Mouse (Mus musculus) retina, postnatal 7 days (tissue): ENCODE data around the gene Cacng3.

ENCODE experiments used
- DNase-seq: peaks from one replicate; pipeline ENCODE4 v3.0.0-alpha.2; 2012; ENCODE audit warnings: low read depth, low spot score

Cacng3 gene

DNA sequence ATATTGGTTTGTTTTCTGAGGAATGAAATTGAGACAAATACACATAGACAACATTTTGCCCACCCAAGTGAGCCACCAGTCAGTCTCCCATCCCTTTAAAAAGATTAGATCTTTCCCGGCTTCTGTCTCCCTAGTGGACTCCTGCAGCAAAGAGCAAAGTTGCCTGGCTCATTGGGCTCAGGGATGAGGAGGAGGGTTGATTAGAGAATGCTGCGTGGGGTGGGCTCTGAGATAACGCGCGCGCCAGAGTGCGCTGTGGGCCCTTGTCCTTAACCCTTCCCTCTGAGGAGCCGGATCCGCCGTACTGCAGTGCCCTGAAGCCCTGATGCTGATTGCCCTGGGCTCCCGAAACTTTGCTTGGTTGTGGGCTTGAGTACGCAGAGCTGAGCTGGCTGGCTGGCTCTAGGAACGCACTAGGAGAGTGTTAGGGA lies at the start of gene Cacng3:
TSS of gene Cacng3 (plus strand) at position 51 of the 431 bp plus-strand sequence.
- DNase-seq = no peak

DNA sequence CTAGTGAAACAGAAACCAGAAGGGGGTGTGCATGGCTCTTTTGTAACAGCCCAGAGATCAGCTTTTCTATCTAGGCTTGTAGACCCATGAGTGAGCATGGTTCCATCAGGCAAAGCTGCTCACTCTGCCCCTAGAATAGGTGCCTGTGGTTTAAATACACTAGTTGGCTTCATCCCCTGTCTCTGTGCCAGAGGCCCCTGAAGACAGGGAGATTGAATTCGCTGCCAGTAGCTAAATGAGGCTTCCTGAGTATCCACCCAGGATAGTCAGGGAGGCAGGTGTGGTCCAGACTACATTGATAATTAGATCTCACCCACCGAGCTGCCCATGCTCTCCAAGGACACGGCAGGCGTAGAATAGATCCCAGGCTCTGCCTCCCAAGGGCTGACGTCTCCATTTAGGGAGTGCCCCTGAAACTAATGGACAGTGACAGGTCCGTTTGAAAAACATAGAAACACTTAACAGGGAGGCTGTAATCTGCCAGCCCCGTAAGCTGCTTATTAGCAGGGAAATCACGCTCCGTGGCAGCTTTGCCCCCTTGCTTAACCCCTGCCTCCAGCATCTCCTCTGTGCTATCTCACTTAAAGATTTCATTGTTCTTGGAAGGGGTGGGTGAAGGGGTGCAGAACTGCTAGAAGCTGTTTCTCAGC lies 48.0 kb upstream of the Cacng3 start:
- DNase-seq = peak; percentile 57

DNA sequence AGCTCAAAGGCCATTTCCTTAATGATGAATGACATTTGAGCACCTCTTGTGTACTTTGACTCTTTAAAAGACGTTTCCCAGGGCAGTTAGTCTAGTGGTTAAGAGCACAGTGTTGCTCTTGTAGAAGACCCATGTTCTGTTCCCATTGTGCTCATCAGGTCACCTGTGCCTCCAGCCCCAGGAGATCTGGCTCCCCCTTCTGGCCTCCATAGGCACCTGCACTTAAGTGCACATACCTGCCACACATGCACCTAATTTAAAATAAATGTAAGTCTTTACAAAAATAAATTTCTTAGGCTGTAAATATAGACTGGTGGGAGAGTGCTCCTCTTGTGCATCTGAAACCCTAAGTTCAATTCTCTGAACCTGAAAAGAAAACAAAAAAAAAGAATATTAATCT lies 46.5 kb upstream of the Cacng3 start:
- DNase-seq = no peak

DNA sequence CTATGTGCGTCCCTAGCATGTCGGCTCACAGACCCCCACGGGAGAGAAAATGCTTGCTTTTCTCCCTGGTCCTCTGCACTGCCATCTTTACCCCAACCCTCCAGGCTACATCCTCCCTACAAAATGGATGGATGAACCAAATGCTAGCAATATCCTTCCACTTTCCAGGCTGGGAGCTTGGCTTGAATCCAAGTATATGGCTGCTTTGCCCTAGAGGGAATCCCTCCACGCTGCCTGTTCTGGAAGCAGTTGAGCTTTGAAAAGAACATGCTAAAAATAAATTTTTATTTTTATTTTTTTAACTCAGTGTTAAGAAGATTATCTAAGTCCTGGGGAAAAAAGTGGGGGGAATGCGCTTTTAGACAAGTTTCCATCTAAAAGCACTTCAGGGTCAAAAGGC lies 42.2 kb upstream of the Cacng3 start:
- DNase-seq = no peak

DNA sequence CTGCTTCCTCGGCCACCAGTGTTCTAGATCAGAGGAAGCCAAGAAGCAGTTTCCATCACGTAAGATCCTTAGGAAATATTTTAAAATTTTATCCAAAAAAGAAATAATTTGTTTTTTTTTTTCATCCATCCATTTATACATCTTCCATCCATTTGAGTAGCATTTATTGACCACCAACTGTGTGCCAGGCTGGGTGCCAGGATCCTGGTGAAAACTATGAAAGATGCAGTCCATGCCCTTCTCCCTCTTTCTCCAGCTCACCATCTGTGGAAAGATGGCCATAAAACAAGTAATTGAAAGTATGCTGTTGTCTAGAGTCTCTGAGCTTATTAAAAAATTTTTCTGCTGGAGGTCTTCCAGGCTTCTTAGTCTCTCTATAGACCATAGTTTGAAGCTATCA lies 39.9 kb upstream of the Cacng3 start:
- DNase-seq = no peak

DNA sequence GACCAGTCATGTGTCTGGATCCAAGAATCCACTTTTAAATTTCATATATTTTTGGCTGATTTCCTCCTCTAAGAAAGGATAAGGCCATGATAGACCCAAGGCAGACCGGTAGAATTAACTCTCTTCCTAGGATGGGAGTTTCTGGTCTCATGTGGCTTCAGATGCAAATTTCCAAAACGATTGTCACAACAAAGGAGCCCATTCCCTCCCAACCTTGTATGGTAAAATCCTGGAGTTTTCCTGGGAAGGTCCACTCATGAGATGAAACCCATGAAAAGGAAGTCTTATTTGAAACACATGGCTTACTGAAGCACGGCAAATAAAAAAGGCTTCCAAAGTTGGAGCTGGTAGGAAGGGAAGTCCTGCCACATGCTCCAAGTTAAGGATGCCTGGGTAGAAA lies 39.1 kb upstream of the Cacng3 start:
- DNase-seq = no peak

DNA sequence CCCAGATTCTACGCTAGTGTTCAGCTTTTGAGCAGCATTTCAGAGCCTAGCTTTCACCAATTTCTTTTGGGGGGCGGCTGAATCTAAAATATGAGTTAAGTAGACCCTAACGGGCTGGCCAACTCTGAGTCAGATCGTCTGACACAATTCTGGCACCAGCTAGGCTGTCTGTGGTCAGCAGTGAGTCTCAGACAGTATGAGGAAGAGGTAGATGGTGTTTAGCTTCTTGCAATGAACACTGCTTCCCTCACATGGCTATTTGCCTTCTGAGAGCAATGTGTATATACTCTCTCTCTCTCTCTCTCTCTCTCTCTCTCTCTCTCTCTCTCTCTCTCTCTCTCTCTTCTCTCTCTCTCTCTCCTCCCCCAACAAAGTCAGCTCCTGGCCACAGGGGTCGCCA lies 37.3 kb upstream of the Cacng3 start:
- no peak for DNase-seq

DNA sequence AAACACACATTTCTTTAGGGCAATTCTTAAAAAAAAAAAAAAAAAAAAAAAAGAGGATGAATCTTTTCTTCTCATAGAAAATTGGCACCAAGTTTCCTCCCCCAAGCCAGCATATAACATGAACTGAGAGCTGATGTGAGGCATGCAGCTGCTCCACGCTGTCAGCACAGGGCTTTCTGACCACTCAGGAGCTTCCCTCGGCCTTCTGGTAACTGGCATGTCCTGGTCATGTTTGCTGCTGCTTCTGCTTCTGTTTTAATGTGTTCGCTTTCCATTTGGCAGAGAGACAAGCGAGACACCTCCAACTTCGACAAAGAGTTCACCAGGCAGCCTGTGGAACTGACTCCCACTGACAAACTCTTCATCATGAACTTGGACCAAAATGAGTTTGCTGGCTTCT lies 36.8 kb upstream of the Cacng3 start:
- DNase-seq = no peak

DNA sequence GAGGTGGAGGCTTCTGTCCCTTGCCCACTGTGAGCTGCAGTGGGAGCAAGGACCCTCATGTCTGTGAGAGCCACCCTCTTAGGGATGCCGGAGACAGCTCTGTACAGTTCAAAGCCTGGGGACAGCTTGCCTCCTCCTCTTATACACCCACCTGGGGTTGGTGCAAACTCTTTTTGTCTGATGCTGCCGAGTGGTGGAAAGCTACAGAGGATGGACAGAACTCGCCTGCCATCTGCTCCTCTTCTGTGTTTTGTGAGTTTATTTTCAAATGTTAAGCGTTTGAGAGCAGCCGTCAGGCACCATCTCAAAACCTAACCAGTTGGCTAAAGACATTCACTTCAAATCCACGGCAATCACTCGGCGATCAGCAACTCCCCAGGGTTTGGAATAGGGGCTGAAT lies 26.6 kb upstream of the Cacng3 start:
- DNase-seq = no peak

DNA sequence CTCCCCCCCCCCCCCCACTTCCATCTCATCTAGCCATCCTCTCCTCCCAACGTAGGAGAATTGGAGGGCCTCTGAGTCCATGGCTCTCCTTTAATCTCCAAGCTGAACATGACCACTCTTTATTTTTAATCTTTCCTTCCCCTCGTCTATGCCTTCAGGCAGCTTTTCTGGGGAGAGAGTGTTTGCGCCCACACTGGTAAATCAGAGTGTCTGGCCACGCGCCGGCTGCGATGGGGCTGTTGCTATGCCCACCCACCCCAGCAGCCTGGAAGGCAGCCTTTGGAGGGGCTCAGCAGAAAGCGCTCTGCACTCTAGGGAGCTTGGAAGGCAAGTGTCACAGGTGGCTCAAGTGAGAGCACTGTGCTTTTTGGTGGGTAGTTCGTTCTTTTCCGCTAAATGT lies 21.0 kb upstream of the Cacng3 start:
- no peak for DNase-seq

DNA sequence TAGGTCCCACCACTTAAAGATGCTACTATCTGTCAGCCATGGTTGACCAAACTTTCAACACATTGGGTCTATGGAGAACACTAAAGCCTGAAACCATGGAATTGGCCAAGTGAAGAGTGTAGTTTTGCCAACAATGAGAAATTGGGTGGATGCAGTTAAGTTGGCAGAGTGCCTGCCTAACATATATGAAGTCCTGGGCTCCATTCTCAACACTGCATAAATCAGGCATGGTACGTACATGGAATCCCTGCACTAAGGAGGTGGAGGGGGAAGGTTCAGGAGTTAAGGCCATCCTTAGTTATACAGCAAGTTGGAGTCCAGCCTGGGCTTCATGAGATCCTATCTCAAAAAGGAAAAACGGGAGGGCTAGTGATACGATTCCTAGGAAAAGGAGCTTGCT lies 17.8 kb upstream of the Cacng3 start:
- no peak for DNase-seq

DNA sequence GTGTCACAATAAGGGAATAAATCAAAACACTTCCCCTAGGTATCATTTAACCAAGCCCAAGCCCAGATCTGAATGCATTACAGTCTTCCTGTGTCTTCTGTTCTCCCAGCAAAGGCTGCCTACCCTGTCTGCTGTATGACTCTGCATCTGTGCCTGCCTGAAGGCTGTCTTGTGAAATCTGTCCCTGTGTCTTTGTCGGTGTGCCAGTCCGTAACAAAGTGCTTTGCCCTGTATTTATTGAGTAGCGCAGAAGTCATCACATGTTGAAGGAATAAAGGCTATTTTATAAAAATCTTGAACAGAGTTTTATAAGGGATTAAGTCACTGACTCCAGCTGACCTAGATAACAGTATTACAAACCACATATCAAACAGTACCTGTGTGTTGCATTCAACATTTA lies 13.6 kb upstream of the Cacng3 start:
- DNase-seq = no peak

DNA sequence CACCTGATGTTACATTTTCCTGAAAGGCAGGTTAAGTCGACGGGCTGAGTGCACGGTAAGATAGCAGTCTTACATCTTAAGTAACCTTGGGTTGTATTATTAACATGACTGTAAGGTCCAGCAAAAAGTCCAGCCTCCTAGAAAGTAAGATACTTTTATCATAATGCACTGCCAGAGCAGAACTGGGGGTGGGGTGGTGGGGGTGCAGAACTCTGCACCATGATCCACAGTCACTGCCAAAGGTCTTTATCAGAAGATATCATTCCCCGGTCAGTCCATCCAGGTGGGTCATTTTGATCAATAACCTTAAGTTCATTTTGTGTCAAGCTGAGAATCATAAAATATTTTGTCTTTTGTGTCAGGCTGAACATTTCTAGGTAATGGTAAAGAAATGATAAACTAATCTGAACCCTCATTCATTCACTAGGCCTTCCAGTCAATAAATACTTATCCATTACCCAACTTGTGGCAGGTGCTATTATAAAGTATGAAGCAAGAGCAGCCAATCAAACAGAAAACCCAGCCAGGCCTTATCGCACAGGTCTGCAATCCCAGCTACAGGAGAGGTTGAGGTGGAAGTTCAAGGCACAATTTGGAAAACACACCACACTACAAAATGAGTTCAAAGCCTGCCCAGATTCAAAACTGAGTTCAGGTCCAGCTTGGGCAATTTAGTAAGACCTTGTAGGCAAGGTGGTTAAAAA lies 12.7 kb upstream of the Cacng3 start:
- no peak for DNase-seq

DNA sequence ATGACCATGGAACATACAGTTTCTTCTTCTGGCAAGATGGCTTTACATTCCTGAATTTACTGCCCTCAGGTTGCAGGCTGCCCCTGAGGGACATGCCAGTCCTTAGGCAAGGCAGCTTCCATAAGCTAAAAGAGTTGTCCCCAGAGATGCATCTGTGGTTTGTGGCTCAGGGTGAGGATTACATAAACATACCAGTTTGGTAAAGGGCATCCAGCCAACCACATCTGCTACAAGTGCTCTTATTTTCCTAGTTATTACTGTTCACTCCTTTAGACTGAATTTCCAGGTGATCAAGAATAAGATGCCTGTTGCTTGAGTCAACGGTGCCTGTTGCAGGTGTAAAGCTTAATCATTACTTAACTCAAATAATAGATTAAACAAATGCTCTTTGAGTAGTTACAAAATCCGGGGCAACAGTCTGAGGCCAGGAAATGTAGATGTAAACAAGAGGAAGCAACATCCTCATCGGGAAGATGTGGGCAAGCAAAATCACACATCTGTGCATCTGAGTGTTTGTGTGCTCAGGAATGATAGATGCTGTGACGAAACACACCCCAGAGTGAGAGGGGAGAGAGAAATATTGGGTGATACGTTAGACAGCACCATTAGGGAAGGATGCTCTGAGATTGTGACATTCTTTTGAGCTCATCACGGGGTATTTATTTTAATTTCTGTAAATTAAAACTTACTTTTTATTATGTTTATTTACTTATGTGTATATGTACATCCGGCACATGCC lies 4.8 kb upstream of the Cacng3 start:
- DNase-seq = no peak

DNA sequence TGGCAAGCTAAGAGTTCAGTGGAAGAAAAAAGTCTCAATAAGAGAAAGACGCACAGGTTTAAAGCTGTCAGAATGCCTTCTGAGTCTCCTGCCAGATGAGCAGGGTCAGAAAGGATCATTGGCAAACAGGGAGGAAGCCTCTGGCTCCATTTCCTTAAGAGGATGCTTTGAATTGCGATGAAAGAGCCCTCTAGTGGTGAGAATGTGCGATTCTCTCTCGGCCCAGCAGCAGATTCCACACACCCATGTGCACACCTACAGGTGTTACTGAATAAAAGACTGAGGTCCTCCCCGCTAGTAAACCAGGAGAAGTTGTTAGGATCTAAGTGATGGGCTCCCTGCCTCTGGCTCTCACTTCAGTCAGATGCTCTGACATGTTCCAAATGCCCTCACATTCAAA lies 2.4 kb upstream of the Cacng3 start:
- peak; percentile 30 for DNase-seq

DNA sequence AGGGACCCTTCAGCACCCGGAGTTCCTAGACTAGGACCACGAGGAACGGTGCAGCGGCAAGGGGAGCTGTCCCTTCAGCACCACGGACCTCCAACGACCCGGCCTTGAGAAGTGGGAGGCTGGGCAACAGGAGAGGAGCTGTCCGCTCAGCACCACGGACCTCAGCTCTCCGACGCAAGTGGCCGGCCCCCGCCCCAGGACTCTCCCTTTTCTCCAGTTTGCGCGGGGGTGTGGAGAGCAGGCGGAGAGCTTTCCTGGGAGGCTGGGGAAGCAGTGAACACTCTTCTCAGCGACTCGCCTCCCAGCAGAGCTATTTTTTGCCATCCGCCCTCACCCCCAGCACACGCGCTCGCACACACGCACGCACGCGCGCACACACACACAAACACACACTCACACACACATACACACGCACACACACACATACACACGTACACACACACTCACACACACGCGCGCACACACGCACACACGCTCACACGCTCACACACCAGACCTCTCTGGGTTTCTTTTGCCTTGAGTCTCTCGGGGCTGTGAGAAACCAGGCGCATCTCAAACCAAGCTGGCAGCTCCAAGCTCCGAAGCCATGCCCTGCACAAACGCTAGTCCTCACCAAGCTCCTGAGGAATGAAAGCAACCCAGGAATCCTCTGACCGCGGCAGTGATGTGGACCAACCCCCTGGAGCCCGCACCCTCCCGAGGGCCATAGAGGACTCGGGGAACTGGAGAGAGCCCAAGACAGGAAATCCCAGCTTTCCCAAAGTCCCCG lies 765 bp downstream of the Cacng3 start:
- peak; percentile 38 for DNase-seq

DNA sequence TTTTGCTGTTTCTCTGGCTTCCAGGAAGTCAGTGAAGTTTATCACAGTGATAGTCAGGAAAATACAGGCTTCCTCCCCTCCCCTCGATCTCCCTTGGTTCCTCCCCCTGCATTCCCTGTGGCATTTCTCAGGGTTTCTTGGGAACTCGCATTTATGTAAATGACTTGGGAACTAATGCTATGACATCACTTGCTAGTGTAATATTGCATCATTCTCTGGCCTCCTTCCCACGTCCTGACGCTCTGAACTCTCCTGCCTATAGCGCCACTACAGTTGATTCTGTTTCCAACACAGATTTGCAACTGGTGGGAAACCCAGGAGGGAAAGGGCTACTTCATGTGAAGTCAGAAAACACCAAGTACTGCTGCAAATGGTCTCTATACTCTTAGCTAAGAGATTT lies 2.7 kb downstream of the Cacng3 start:
- DNase-seq = no peak

DNA sequence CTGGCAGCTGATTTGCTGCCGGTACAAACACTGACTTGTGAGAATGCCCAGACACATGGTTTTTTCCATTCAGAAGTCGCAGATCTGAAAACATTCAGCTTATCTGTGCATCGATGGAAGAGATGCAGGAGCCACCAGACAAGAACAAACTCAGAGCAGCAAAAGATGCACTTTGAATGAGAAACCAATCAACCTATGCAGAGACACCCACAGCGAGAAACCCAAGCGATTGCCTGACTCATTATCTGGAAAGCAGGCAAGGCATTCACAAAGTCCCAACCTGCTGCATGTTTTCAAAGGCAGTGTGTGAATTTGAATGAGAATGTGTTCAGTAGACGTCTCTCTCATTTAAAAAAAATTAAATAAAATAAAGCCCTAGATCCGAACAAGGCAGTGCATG lies 4.9 kb downstream of the Cacng3 start:
- no peak for DNase-seq

DNA sequence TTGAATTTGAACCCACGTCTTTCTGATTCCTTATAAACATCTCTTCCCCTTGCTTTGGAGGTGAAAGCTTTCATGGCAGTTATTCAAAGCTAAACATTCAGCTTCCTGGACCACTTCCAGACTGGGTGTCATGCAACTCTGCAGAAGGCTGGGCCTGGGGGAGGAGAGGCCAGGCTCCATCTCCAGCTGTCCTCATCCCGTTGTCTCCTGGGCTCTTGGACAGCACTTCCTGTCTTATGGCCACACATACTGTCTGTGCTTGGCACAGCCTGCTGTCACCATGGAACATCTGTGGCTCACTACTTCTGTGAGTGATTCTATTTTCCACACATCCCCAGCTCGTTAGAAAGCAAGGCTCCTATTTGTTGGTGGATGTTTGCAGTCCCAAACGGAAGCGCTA lies 31.5 kb downstream of the Cacng3 start:
- no peak for DNase-seq

DNA sequence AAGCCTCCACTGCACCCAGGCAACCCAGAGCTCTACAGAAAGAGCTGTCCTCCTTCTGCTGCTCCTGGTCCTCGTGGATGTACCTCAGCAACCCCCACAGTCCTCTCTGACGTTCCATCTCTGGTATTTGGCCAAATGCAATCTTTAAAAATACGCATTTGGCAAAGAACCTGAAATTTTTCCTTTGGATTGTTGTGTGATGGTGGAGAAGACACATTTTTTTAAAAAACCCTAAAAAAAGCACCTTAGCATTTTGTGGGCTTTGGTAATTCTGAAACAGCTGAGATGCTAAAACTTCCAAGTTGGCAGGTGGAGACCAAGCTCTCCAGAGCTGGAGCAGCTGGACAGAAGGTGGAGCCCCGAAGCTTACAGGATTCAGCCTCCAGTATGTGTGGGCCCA lies 32.2 kb downstream of the Cacng3 start:
- DNase-seq = no peak

DNA sequence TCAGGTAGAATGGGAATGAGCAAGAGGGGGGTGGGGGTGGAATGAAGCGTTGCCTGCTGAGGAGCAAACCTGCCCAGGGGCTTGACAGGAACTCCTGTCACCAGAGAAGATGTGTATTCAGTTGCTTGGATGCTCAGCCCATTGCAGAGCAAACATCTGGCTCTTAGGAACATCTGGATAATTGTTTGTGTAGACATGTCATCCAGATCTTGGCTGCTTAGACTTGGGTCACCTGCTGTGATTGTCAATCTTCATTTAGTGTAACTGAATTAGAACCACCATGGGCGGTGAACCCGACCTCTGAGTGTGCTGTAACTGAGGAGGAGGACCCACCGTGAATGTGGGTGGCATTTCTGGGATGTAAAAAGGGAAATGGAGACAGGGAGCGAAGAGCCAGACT lies 36.4 kb downstream of the Cacng3 start:
- DNase-seq = no peak

DNA sequence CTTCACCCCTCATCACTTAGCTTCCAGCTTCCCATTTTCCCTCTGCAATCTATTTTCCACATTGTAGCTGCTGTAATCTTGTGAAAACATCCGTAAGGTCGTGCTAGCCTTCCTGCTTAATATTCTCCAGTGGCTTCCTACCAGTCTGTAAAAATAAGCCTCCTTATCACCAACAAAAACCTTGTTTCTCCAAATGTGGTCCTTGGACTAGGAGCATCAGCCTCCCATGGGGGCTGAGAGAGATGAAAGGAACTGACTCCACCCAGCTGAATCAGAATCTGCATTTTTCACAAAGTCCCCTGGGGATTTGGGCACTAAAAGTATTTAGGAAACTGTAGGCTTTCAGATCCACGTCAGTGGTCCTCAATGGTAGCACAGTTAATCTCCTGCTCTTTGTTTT lies 46.0 kb downstream of the Cacng3 start:
- no peak for DNase-seq
